Mouse (Mus musculus): ENCODE measurements around the gene Slc2a4. TPM values are rescaled to one million over a fixed set of nuclear protein-coding genes. Genes with fewer than 3 reads are reported as not detected.
A peak's percentile ranks its signal among the peaks of the same experiment; 100 is the strongest.

Gene Slc2a4
- polyA plus RNA-seq, 1 experiment from 2014 or later: 25.8 TPM

- DNase-seq (ENCODE audit: low spot score) (peak; percentile 94), ATAC-seq (replicated peaks; ENCODE audit: low FRiP score, low TSS enrichment, low read depth) (peak; percentile 92)
- Histone ChIP-seq H3K4me3 (ENCODE audit: low read depth, low read length) (peak within 1 kb of the TSS; percentile 70), H3K4me2 (ENCODE audit: low read length) (peak within 1 kb of the TSS; percentile 76), H3K9ac (ENCODE audit: low read length) (peak within 1 kb of the TSS; percentile 92), H3K27ac (ENCODE audit: low read depth) (peak within 1 kb of the TSS; percentile 98), H3K4me1 (replicated peaks; ENCODE audit: control insufficient read depth, insufficient read depth, low read length) (peaks cover 23% of the 10 kb centered on the region), H3K36me3 (ENCODE audit: control insufficient read depth, insufficient read depth, low read length) (peaks cover 27% of the 10 kb centered on the region), H3K27me3 (replicated peaks; ENCODE audit: control insufficient read depth, insufficient read depth, low read length) (no peaks in the 10 kb centered on the region), H3K9me3 (ENCODE audit: control insufficient read depth, low read length) (no peaks in the 10 kb centered on the region)
- WGBS: under 1% methylated on average over 38 of the region's 38 CpGs
Measured at GRCm38 (mm10) chr11:69900471-69901405, 47.2 kb downstream of the Slc2a4 start, which contains the start of the genes 2810408A11Rik and Neurl4. 2810408A11Rik (minus strand) TSS chr11:69900987. Neurl4 (plus strand) TSS chr11:69901072.

- Histone ChIP-seq H3K27me3 (replicated peaks; ENCODE audit: control insufficient read depth, insufficient read depth, low read length) (no peaks in the 10 kb centered on the region), H3K4me3 (ENCODE audit: low read depth, low read length) (peak overlapping the region; percentile 70), H3K9me3 (ENCODE audit: control insufficient read depth, low read length) (no peaks in the 10 kb centered on the region), H3K9ac (ENCODE audit: low read length) (peak overlapping the region; percentile 92), H3K4me2 (ENCODE audit: low read length) (peak overlapping the region; percentile 76), H3K27ac (ENCODE audit: low read depth) (0 out of 2 replicates have a peak overlapping the region, but pooled peaks have one; percentile 98), H3K4me1 (replicated peaks; ENCODE audit: control insufficient read depth, insufficient read depth, low read length) (peaks cover 23% of the 10 kb centered on the region), H3K36me3 (ENCODE audit: control insufficient read depth, insufficient read depth, low read length) (peaks cover 18% of the 10 kb centered on the region)
- WGBS: 19% methylated on average over 4 of the region's 4 CpGs
- no peak for DNase-seq (ENCODE audit: low spot score)
- ATAC-seq (replicated peaks; ENCODE audit: low FRiP score, low TSS enrichment, low read depth): no peak
Measured at GRCm38 (mm10) chr11:69899870-69900269, 48.1 kb downstream of the Slc2a4 start.

- H3K27me3 ChIP-seq (replicated peaks; ENCODE audit: control insufficient read depth, insufficient read depth, low read length): no peaks in the 10 kb centered on the region
- no peak within 1 kb of the TSS for H3K9ac ChIP-seq (ENCODE audit: low read length)
- no peaks in the 10 kb centered on the region for H3K9me3 ChIP-seq (ENCODE audit: control insufficient read depth, low read length)
- H3K36me3 ChIP-seq (ENCODE audit: control insufficient read depth, insufficient read depth, low read length): no peaks in the 10 kb centered on the region
- H3K4me1 ChIP-seq (replicated peaks; ENCODE audit: control insufficient read depth, insufficient read depth, low read length): peaks cover 11% of the 10 kb centered on the region
- no peak within 1 kb of the TSS for H3K4me3 ChIP-seq (ENCODE audit: low read depth, low read length)
- H3K27ac ChIP-seq (ENCODE audit: low read depth): no peak within 1 kb of the TSS
- DNase-seq (ENCODE audit: low spot score) (no peak), ATAC-seq (replicated peaks; ENCODE audit: low FRiP score, low TSS enrichment, low read depth) (no peak)
- no peak within 1 kb of the TSS for H3K4me2 ChIP-seq (ENCODE audit: low read length)
- WGBS: 74% methylated on average over 4 of the region's 4 CpGs
Measured at GRCm38 (mm10) chr11:69895291-69895690, 52.7 kb downstream of the Slc2a4 start, which contains the start of gene Acap1. Acap1 (minus strand) TSS chr11:69895539.

GRCm38 (mm10) chr11:69894671-69895070 is 53.3 kb downstream of the Slc2a4 start:
- no peak overlapping the region for H3K27ac ChIP-seq (ENCODE audit: low read depth)
- H3K4me3 ChIP-seq (ENCODE audit: low read depth, low read length): no peak overlapping the region
- DNase-seq (ENCODE audit: low spot score) (no peak), ATAC-seq (replicated peaks; ENCODE audit: low FRiP score, low TSS enrichment, low read depth) (no peak)
- H3K9me3 ChIP-seq (ENCODE audit: control insufficient read depth, low read length): no peaks in the 10 kb centered on the region
- H3K36me3 ChIP-seq (ENCODE audit: control insufficient read depth, insufficient read depth, low read length): no peaks in the 10 kb centered on the region
- H3K27me3 ChIP-seq (replicated peaks; ENCODE audit: control insufficient read depth, insufficient read depth, low read length): no peaks in the 10 kb centered on the region
- H3K4me1 ChIP-seq (replicated peaks; ENCODE audit: control insufficient read depth, insufficient read depth, low read length): peaks cover 8% of the 10 kb centered on the region
- WGBS: 81% methylated on average over 5 of the region's 5 CpGs
- H3K9ac ChIP-seq (ENCODE audit: low read length): no peak overlapping the region
- H3K4me2 ChIP-seq (ENCODE audit: low read length): no peak overlapping the region

Small RNAs within 50 kb of the gene (microRNA-seq; reads per million reads assigned to microRNA genes)
- gene Gm44349: not detected

Other genes starting within 250 kb of the Slc2a4 start
- 35.2 and 38.7 TPM in 2 replicates for gene Polr2a, start 189.6 kb downstream of the Slc2a4 start, polyA plus RNA-seq (2014; fragmentation: Nextera tagmentation; extraction: Ambion mirVana)
- gene Slc35g3, start 186.2 kb downstream of the Slc2a4 start, polyA plus RNA-seq (2014; fragmentation: Nextera tagmentation; extraction: Ambion mirVana): not detected in 2 replicates
- gene Zbtb4, start 182.3 kb downstream of the Slc2a4 start, polyA plus RNA-seq (2014; fragmentation: Nextera tagmentation; extraction: Ambion mirVana): 2.8 and 3.3 TPM in 2 replicates
- 3.5 and 4.4 TPM in 2 replicates for gene Chrnb1, start 152.2 kb downstream of the Slc2a4 start, polyA plus RNA-seq (2014; fragmentation: Nextera tagmentation; extraction: Ambion mirVana)
- gene Fgf11, start 146.3 kb downstream of the Slc2a4 start, polyA plus RNA-seq (2014; fragmentation: Nextera tagmentation; extraction: Ambion mirVana): 1.1 and 1.4 TPM in 2 replicates
- 16.1 and 22.9 TPM in 2 replicates for gene Tmem102, start 142.6 kb downstream of the Slc2a4 start, polyA plus RNA-seq (2014; fragmentation: Nextera tagmentation; extraction: Ambion mirVana)
- not detected in 2 replicates for gene Gm39566, start 132.9 kb downstream of the Slc2a4 start, polyA plus RNA-seq (2014; fragmentation: Nextera tagmentation; extraction: Ambion mirVana)
- gene Spem2, start 129.7 kb downstream of the Slc2a4 start, polyA plus RNA-seq (2014; fragmentation: Nextera tagmentation; extraction: Ambion mirVana): not detected in 2 replicates
- 0.17 TPM in 1 of 2 replicates, not detected in the other for gene Spem1, start 126.0 kb downstream of the Slc2a4 start, polyA plus RNA-seq (2014; fragmentation: Nextera tagmentation; extraction: Ambion mirVana)
- gene Nlgn2, start 110.4 kb downstream of the Slc2a4 start, polyA plus RNA-seq (2014; fragmentation: Nextera tagmentation; extraction: Ambion mirVana): 8.5 TPM in 2 replicates
- 436 and 455 TPM in 2 replicates for gene Tmem256, start 109.7 kb downstream of the Slc2a4 start, polyA plus RNA-seq (2014; fragmentation: Nextera tagmentation; extraction: Ambion mirVana)
- 92.1 and 94.4 TPM in 2 replicates for gene Plscr3, start 101.8 kb downstream of the Slc2a4 start, polyA plus RNA-seq (2014; fragmentation: Nextera tagmentation; extraction: Ambion mirVana)
- gene Tnk1, start 89.5 kb downstream of the Slc2a4 start, polyA plus RNA-seq (2014; fragmentation: Nextera tagmentation; extraction: Ambion mirVana): 10.3 and 12.2 TPM in 2 replicates
- 0.38 TPM in 1 of 2 replicates, not detected in the other for gene Tmem95, start 70.2 kb downstream of the Slc2a4 start, polyA plus RNA-seq (2014; fragmentation: Nextera tagmentation; extraction: Ambion mirVana)
- 3.5 and 4.4 TPM in 2 replicates for gene Kctd11, start 66.8 kb downstream of the Slc2a4 start, polyA plus RNA-seq (2014; fragmentation: Nextera tagmentation; extraction: Ambion mirVana)
- gene Acap1, start 52.6 kb downstream of the Slc2a4 start, polyA plus RNA-seq (2014; fragmentation: Nextera tagmentation; extraction: Ambion mirVana): 8.1 and 9.3 TPM in 2 replicates
- 8.8 and 10.7 TPM in 2 replicates for gene 2810408A11Rik, start 47.2 kb downstream of the Slc2a4 start, polyA plus RNA-seq (2014; fragmentation: Nextera tagmentation; extraction: Ambion mirVana)
- gene Neurl4, start 47.1 kb downstream of the Slc2a4 start, polyA plus RNA-seq (2014; fragmentation: Nextera tagmentation; extraction: Ambion mirVana): 13.3 and 14.5 TPM in 2 replicates
- 71.2 and 72.3 TPM in 2 replicates for gene Gps2, start 34.3 kb downstream of the Slc2a4 start, polyA plus RNA-seq (2014; fragmentation: Nextera tagmentation; extraction: Ambion mirVana)
- 1,854 and 1,877 TPM in 2 replicates for gene Eif5a, start 26.2 kb downstream of the Slc2a4 start, polyA plus RNA-seq (2014; fragmentation: Nextera tagmentation; extraction: Ambion mirVana)
- gene Ybx2, start 12.4 kb downstream of the Slc2a4 start, polyA plus RNA-seq (2014; fragmentation: Nextera tagmentation; extraction: Ambion mirVana): 4.6 and 4.8 TPM in 2 replicates
- 425 and 461 TPM in 2 replicates for gene Cldn7, start 16.6 kb upstream of the Slc2a4 start, polyA plus RNA-seq (2014; fragmentation: Nextera tagmentation; extraction: Ambion mirVana)
- 28.6 and 29.3 TPM in 2 replicates for gene Ctdnep1, start 33.0 kb upstream of the Slc2a4 start, polyA plus RNA-seq (2014; fragmentation: Nextera tagmentation; extraction: Ambion mirVana)
- 104 and 119 TPM in 2 replicates for gene Elp5, start 34.3 kb upstream of the Slc2a4 start, polyA plus RNA-seq (2014; fragmentation: Nextera tagmentation; extraction: Ambion mirVana)
- gene Gabarap, start 43.0 kb upstream of the Slc2a4 start, polyA plus RNA-seq (2014; fragmentation: Nextera tagmentation; extraction: Ambion mirVana): 481 and 495 TPM in 2 replicates
- 37.6 and 43.9 TPM in 2 replicates for gene Phf23, start 47.6 kb upstream of the Slc2a4 start, polyA plus RNA-seq (2014; fragmentation: Nextera tagmentation; extraction: Ambion mirVana)
- 32.0 and 32.6 TPM in 2 replicates for gene Dvl2, start 52.4 kb upstream of the Slc2a4 start, polyA plus RNA-seq (2014; fragmentation: Nextera tagmentation; extraction: Ambion mirVana)
- gene Acadvl, start 67.2 kb upstream of the Slc2a4 start, polyA plus RNA-seq (2014; fragmentation: Nextera tagmentation; extraction: Ambion mirVana): 72.8 and 73.8 TPM in 2 replicates
- 7.7 and 8.6 TPM in 2 replicates for gene Dlg4, start 68.8 kb upstream of the Slc2a4 start, polyA plus RNA-seq (2014; fragmentation: Nextera tagmentation; extraction: Ambion mirVana)
- 0.26 TPM in 1 of 2 replicates, not detected in the other for gene Asgr1, start 105.9 kb upstream of the Slc2a4 start, polyA plus RNA-seq (2014; fragmentation: Nextera tagmentation; extraction: Ambion mirVana)
- gene Asgr2, start 144.5 kb upstream of the Slc2a4 start, polyA plus RNA-seq (2014; fragmentation: Nextera tagmentation; extraction: Ambion mirVana): 0.46 TPM in 1 of 2 replicates, not detected in the other
- 0.38 and 0.86 TPM in 2 replicates for gene Mgl2, start 182.1 kb upstream of the Slc2a4 start, polyA plus RNA-seq (2014; fragmentation: Nextera tagmentation; extraction: Ambion mirVana)
- gene Clec10a, start 208.0 kb upstream of the Slc2a4 start, polyA plus RNA-seq (2014; fragmentation: Nextera tagmentation; extraction: Ambion mirVana): 0.97 and 1.2 TPM in 2 replicates

All from intestine, embryonic 14.5 days (tissue).